Mouse (Mus musculus): ENCODE measurements at regions not wholly inside any gene's neighbourhood (a gene's known extent, or its start where the extent isn't known, plus 50 kb on each side); places are given as distances from the start of the nearest gene placed in this dataset.

DNA sequence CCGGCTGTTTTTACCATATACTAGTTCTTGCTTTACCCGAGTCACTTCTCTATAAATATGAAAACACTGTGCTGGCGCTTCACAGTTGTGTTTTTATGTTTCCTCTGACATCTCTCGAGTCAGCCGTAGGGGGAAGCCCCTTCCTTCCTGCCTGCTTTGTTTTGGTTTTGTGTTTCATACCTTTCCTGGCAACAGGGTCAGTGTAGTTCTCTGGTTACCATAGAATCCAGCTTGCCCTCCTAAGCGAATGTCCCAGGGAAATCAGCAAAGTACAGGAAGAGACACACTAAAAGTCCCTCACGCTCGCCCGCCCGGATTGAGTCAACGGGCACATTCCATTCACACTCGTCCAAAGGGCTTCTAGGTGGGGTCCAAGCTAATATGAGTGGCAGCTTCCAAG is 230.0 kb upstream of the Atp2b1 start:
- Histone ChIP-seq H3K27me3 (ENCODE audit: control insufficient read depth, insufficient read depth, low read length) (no peaks in the 10 kb centered on the region), H3K9me3 (replicated peaks; ENCODE audit: control insufficient read depth, low read length) (no peaks in the 10 kb centered on the region), H3K27ac (ENCODE audit: low read depth) (peak overlapping the region; percentile 57), H3K9ac (replicated peaks; ENCODE audit: low read depth, low read length) (no peak overlapping the region), H3K36me3 (replicated peaks; ENCODE audit: control insufficient read depth, insufficient read depth, low read length) (no peaks in the 10 kb centered on the region), H3K4me2 (ENCODE audit: low read depth, low read length) (peak overlapping the region; percentile 37), H3K4me3 (ENCODE audit: low read depth, low read length) (peak overlapping the region; percentile 12), H3K4me1 (ENCODE audit: control insufficient read depth, insufficient read depth) (no peaks in the 10 kb centered on the region)
- DNase-seq (ENCODE audit: low spot score): peak; percentile 33
- ATAC-seq (ENCODE audit: insufficient read depth, low read depth): peak; percentile 81
- TF ChIP-seq EP300 (IDR thresholded peaks at IDR 0.05; ENCODE audit: low read depth): no peak
- TF ChIP-seq CTCF (IDR thresholded peaks at IDR 0.05; ENCODE audit: low read depth): no peak
- 20% methylated on average over 12 of the region's 12 CpGs for WGBS

DNA sequence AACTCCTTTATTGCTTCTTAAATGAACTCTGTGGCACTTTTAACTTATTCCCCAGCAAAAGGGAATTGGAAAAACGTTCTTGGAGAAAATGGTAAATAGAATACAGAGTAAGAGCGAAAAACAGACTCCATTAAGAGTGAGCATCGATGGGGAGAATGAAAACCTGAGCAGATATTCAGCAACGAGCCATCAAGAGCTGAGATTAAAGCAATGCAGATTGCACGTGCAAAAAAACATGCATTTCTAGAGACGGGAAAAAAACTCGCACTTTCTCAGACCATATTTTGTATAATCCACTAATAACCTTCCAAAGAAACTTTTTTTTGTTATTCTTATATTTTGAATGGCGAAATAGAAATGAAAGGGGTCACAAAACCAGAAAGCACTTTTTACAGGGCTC is 229.5 kb upstream of the Atp2b1 start:
- no peak overlapping the region for H3K9ac ChIP-seq (replicated peaks; ENCODE audit: low read depth, low read length)
- DNase-seq (ENCODE audit: low spot score) (no peak), ATAC-seq (ENCODE audit: insufficient read depth, low read depth) (no peak)
- H3K27ac ChIP-seq (ENCODE audit: low read depth): peak overlapping the region; percentile 46; the same call in 1 of the 2 replicates
- H3K4me3 ChIP-seq (ENCODE audit: low read depth, low read length): peak overlapping the region; percentile 12; the same call in 1 of the 2 replicates
- no peaks in the 10 kb centered on the region for H3K36me3 ChIP-seq (replicated peaks; ENCODE audit: control insufficient read depth, insufficient read depth, low read length)
- 65% methylated on average over 8 of the region's 8 CpGs for WGBS
- H3K4me2 ChIP-seq (ENCODE audit: low read depth, low read length): peak overlapping the region; percentile 37; the same call in 1 of the 2 replicates
- no peaks in the 10 kb centered on the region for H3K27me3 ChIP-seq (ENCODE audit: control insufficient read depth, insufficient read depth, low read length)
- H3K4me1 ChIP-seq (ENCODE audit: control insufficient read depth, insufficient read depth): no peaks in the 10 kb centered on the region
- H3K9me3 ChIP-seq (replicated peaks; ENCODE audit: control insufficient read depth, low read length): no peaks in the 10 kb centered on the region
- TF ChIP-seq CTCF (IDR thresholded peaks at IDR 0.05; ENCODE audit: low read depth) (no peak), EP300 (IDR thresholded peaks at IDR 0.05; ENCODE audit: low read depth) (no peak)

- TF ChIP-seq CTCF (IDR thresholded peaks at IDR 0.05; ENCODE audit: low read depth): no peak
- TF ChIP-seq EP300 (IDR thresholded peaks at IDR 0.05; ENCODE audit: low read depth): no peak
- DNase-seq (ENCODE audit: low spot score) (no peak), ATAC-seq (ENCODE audit: insufficient read depth, low read depth) (no peak)
- Histone ChIP-seq H3K27ac (ENCODE audit: low read depth) (no peak overlapping the region), H3K4me2 (ENCODE audit: low read depth, low read length) (no peak overlapping the region), H3K4me3 (ENCODE audit: low read depth, low read length) (no peak overlapping the region), H3K36me3 (replicated peaks; ENCODE audit: control insufficient read depth, insufficient read depth, low read length) (no peaks in the 10 kb centered on the region), H3K9me3 (replicated peaks; ENCODE audit: control insufficient read depth, low read length) (no peaks in the 10 kb centered on the region), H3K27me3 (ENCODE audit: control insufficient read depth, insufficient read depth, low read length) (no peaks in the 10 kb centered on the region), H3K9ac (replicated peaks; ENCODE audit: low read depth, low read length) (no peak overlapping the region), H3K4me1 (ENCODE audit: control insufficient read depth, insufficient read depth) (no peaks in the 10 kb centered on the region)
- WGBS: 73% methylated on average over 2 of the region's 2 CpGs
Observed at GRCm38 (mm10) chr10:98685739-98686138, 228.5 kb upstream of the Atp2b1 start.

DNA sequence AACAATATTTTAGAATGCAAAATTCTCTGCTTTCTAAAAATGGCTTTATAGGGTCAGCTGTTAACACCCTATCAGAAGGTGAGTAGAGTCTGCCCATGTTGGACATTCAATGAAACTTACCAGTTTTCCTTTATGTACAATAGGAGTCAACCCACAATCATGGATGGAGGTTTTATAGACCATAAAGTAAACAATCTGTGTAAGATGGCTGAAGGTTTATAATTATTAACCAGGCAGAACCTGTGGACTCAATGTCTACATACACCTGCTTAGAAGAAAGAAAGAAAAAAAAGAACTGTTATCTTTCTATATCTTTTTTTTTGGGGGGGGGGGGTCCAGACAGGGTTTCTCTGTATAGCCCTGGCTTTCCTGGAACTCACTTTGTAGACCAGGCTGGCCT is 227.8 kb upstream of the Atp2b1 start:
- H3K27me3 ChIP-seq (ENCODE audit: control insufficient read depth, insufficient read depth, low read length): no peaks in the 10 kb centered on the region
- H3K4me2 ChIP-seq (ENCODE audit: low read depth, low read length): no peak overlapping the region
- DNase-seq (ENCODE audit: low spot score) (no peak), ATAC-seq (ENCODE audit: insufficient read depth, low read depth) (no peak)
- no peaks in the 10 kb centered on the region for H3K9me3 ChIP-seq (replicated peaks; ENCODE audit: control insufficient read depth, low read length)
- H3K36me3 ChIP-seq (replicated peaks; ENCODE audit: control insufficient read depth, insufficient read depth, low read length): no peaks in the 10 kb centered on the region
- H3K9ac ChIP-seq (replicated peaks; ENCODE audit: low read depth, low read length): no peak overlapping the region
- TF ChIP-seq CTCF (IDR thresholded peaks at IDR 0.05; ENCODE audit: low read depth) (no peak), EP300 (IDR thresholded peaks at IDR 0.05; ENCODE audit: low read depth) (no peak)
- no peak overlapping the region for H3K4me3 ChIP-seq (ENCODE audit: low read depth, low read length)
- no peaks in the 10 kb centered on the region for H3K4me1 ChIP-seq (ENCODE audit: control insufficient read depth, insufficient read depth)
- H3K27ac ChIP-seq (ENCODE audit: low read depth): no peak overlapping the region

GRCm38 (mm10) chr10:98691816-98692215 is 222.4 kb upstream of the Atp2b1 start:
- H3K9me3 ChIP-seq (replicated peaks; ENCODE audit: control insufficient read depth, low read length): no peaks in the 10 kb centered on the region
- no peaks in the 10 kb centered on the region for H3K27me3 ChIP-seq (ENCODE audit: control insufficient read depth, insufficient read depth, low read length)
- H3K4me2 ChIP-seq (ENCODE audit: low read depth, low read length): no peak overlapping the region
- TF ChIP-seq EP300 (IDR thresholded peaks at IDR 0.05; ENCODE audit: low read depth) (no peak), CTCF (IDR thresholded peaks at IDR 0.05; ENCODE audit: low read depth) (no peak)
- DNase-seq (ENCODE audit: low spot score): no peak
- H3K4me1 ChIP-seq (ENCODE audit: control insufficient read depth, insufficient read depth): no peaks in the 10 kb centered on the region
- WGBS: 87% methylated on average over 5 of the region's 5 CpGs
- no peak overlapping the region for H3K27ac ChIP-seq (ENCODE audit: low read depth)
- H3K36me3 ChIP-seq (replicated peaks; ENCODE audit: control insufficient read depth, insufficient read depth, low read length): no peaks in the 10 kb centered on the region
- no peak overlapping the region for H3K4me3 ChIP-seq (ENCODE audit: low read depth, low read length)
- ATAC-seq (ENCODE audit: insufficient read depth, low read depth): no peak
- H3K9ac ChIP-seq (replicated peaks; ENCODE audit: low read depth, low read length): no peak overlapping the region

DNA sequence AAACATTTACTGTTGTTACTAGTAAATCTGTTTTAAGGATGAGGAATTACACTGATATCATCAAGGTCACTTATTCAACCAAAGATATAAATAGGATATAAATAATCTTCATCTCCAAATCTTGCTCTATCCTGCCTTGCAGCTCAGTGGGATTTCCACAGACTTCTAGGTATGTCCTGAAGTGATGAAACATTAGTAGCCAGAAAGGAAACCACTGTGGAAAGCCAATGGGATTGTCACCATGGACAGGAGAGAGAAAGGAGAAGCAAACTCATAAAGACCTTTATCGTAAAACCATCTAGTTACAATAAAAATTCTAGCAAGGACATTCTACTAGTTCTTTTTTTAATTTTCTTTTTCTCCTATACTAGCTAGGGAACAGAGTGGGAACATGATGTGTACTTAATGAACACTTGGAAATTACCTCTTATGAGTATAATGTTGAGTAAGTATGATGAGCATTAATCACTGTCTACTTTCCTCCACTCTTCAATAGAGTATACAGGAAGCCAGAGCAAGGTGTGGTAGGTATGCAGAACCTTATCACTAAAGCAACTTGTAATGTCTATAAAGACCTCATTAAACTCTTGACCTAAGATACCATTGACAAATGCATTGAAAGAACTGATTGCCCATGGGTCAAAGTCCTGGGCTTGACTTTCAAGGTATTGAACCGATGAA is 219.4 kb upstream of the Atp2b1 start:
- Histone ChIP-seq H3K9me3 (replicated peaks; ENCODE audit: control insufficient read depth, low read length) (no peaks in the 10 kb centered on the region), H3K27me3 (ENCODE audit: control insufficient read depth, insufficient read depth, low read length) (no peaks in the 10 kb centered on the region), H3K27ac (ENCODE audit: low read depth) (no peak overlapping the region), H3K4me1 (ENCODE audit: control insufficient read depth, insufficient read depth) (no peaks in the 10 kb centered on the region), H3K4me2 (ENCODE audit: low read depth, low read length) (no peak overlapping the region), H3K4me3 (ENCODE audit: low read depth, low read length) (no peak overlapping the region), H3K36me3 (replicated peaks; ENCODE audit: control insufficient read depth, insufficient read depth, low read length) (no peaks in the 10 kb centered on the region), H3K9ac (replicated peaks; ENCODE audit: low read depth, low read length) (no peak overlapping the region)
- DNase-seq (ENCODE audit: low spot score): no peak
- no peak for ATAC-seq (ENCODE audit: insufficient read depth, low read depth)
- TF ChIP-seq CTCF (IDR thresholded peaks at IDR 0.05; ENCODE audit: low read depth): no peak
- no peak for TF ChIP-seq EP300 (IDR thresholded peaks at IDR 0.05; ENCODE audit: low read depth)
- WGBS: 82% methylated on average over 2 of the region's 2 CpGs

Data from heart, postnatal 0 days (tissue).